Mouse (Mus musculus) hindbrain, embryonic 12.5 days (tissue): Measurements from ENCODE around the gene Npw. TPM values are rescaled to one million over a fixed set of nuclear protein-coding genes. Genes with fewer than 3 reads are reported as not detected.
"Not testable (repeated sequence)": the region's sequence is repeated elsewhere in the genome, so short reads cannot be mapped to it uniquely, and the experiment has no call there.

Source experiments
- ATAC-seq: fragments of 200-750 bp; cut with Nextera tagmentation; 2 replicates; pipeline ENCODE4 v1.8.0; 2017; ENCODE audit warnings: moderate TSS enrichment; ENCODE audit not compliant: low FRiP score
- H3K27ac ChIP-seq: fragments of 300-500 bp; sonication (generic); 2 replicates; pipeline ENCODE4 v1.5.1; 2016; ENCODE audit warnings: mild to moderate bottlenecking
- H3K27me3 ChIP-seq: fragments of 300-500 bp; sonication (generic); 2 replicates; pipeline ENCODE4 v1.6.1; 2016; ENCODE audit warnings: mild to moderate bottlenecking
- H3K36me3 ChIP-seq: fragments of 300-500 bp; sonication (generic); 2 replicates; pipeline ENCODE4 v1.6.1; 2016; ENCODE audit warnings: mild to moderate bottlenecking
- H3K4me1 ChIP-seq: fragments of 300-500 bp; sonication (generic); 2 replicates; pipeline ENCODE4 v1.6.1; 2016
- H3K4me2 ChIP-seq: fragments of 300-500 bp; sonication (generic); replicated peaks from 2 replicates; pipeline ENCODE4 v1.6.1; 2016; ENCODE audit warnings: mild to moderate bottlenecking
- H3K4me3 ChIP-seq: fragments of 300-500 bp; sonication (generic); 2 replicates; pipeline ENCODE4 v1.5.1; 2016; ENCODE audit warnings: mild to moderate bottlenecking
- H3K9ac ChIP-seq: fragments of 300-500 bp; sonication (generic); 2 replicates; pipeline ENCODE4 v1.6.1; 2016; ENCODE audit warnings: mild to moderate bottlenecking, moderate library complexity
- H3K9me3 ChIP-seq: fragments of 300-500 bp; sonication (generic); replicated peaks from 2 replicates; pipeline ENCODE4 v1.6.1; 2016; ENCODE audit warnings: mild to moderate bottlenecking
- WGBS: fragments of 180-500 bp; shearing (Covaris S2); methylation state at CpG from one replicate; pipeline ENCODE4 v1.1.7; 2016; 5-methylcytosine and 5-hydroxymethylcytosine counted together
- polyA plus RNA-seq: library from polyadenylated mRNA; unstranded; fragments of >200 nt; fragmentation: Nextera tagmentation; extraction: Ambion mirVana; gene quantifications from 2 replicates; pipeline ENCODE4 v1.2.1, GENCODE M21; 2016

The Npw gene
- polyA plus RNA-seq, 1 experiment from 2014 or later: not detected

DNA sequence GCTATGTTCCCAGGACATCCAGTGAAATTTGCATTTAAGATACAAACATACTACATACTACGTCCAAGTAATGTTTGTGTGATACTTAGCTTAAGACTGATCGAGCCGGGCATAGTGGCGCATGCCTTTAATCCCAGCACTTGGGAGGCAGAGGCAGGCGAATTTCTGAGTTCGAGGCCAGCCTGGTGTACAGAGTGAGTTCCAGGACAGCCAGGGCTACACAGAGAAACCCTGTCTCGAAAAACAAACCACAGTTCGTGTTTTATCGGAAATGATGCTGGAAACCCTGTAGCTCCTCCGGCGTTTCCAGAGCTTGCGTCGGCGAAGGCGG is 10.9 kb upstream of the Npw start:
- peaks cover 29% of the 10 kb centered on the region for H3K4me1 ChIP-seq
- 11% methylated on average over 15 of the region's 15 CpGs for WGBS
- H3K4me2 ChIP-seq: peak overlapping the region; percentile 71
- H3K36me3 ChIP-seq, H3K9me3 ChIP-seq, H3K27me3 ChIP-seq: not testable (repeated sequence)
- peak; percentile 39 for ATAC-seq
- peak overlapping the region; percentile 98 for H3K4me3 ChIP-seq
- H3K27ac ChIP-seq: peak overlapping the region; percentile 88
- H3K9ac ChIP-seq: peak overlapping the region; percentile 98

DNA sequence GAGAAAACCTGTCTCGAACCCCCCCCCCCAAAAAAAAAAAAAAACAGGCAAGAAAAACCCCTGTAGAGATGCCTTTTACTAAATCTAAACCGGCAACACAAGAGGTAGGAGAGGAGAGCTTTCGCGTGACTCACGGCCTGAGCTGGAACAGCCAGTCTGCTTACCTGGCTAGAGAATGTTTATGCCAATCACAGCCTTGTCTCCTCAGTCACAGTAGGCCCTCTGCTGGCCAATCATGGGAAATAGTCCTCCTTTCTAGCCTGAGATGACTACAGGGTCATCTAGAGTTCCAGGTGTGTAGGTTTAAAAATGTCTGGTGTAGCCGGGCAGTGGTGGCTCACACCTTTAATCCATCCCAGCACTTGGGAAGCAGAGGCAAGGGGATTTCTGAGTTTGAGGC is 9.2 kb upstream of the Npw start:
- WGBS: 33% methylated on average over 6 of the region's 6 CpGs
- no peak for ATAC-seq
- Histone ChIP-seq H3K4me1 (peaks cover 29% of the 10 kb centered on the region), H3K36me3 (no peaks in the 10 kb centered on the region), H3K4me2 (no peak overlapping the region), H3K27ac (no peak overlapping the region), H3K27me3 (no peaks in the 10 kb centered on the region), H3K4me3 (no peak overlapping the region), H3K9me3 (no peaks in the 10 kb centered on the region), H3K9ac (no peak overlapping the region)

- not testable (repeated sequence) for H3K36me3 ChIP-seq, H3K4me2 ChIP-seq, H3K9me3 ChIP-seq, H3K27me3 ChIP-seq, H3K9ac ChIP-seq, H3K27ac ChIP-seq, ATAC-seq, H3K4me3 ChIP-seq
- WGBS: 70% methylated on average over 7 of the region's 7 CpGs
- H3K4me1 ChIP-seq: peaks cover 25% of the 10 kb centered on the region
Measured at GRCm38 (mm10) chr17:24667011-24667410, 8.8 kb upstream of the Npw start.

DNA sequence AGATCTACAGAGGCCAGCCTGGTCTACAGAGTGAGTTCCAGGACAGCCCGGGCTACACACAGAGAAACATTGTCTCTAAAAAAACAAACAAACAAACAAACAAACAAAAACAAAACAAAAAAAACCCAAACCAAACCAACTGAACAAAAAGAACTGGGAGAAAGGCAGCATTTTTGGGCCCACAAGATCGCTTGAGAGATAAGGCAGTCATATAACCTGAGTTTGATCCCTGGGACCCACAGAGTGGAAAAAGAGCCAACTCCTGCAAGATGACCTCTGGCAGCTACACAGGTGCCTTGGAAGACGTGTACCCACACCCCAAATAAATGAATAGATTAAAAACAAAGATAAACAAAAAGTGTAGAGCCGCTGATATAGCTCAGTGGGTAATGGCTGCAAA is 3.3 kb downstream of the Npw start:
- 77% methylated on average over 4 of the region's 4 CpGs for whole genome bisulfite sequencing

GRCm38 (mm10) chr17:24653967-24654710 is 4.1 kb downstream of the Npw start:
- H3K4me2 ChIP-seq: peak overlapping the region; percentile 46
- peak overlapping the region; percentile 14; the same call in 1 of the 2 replicates for H3K4me3 ChIP-seq
- H3K27me3 ChIP-seq: peaks cover 63% of the 10 kb centered on the region
- no peak overlapping the region for H3K9ac ChIP-seq
- WGBS: 6% methylated on average over 16 of the region's 19 CpGs
- no peak for ATAC-seq
- peaks cover 23% of the 10 kb centered on the region for H3K4me1 ChIP-seq
- no peak overlapping the region for H3K27ac ChIP-seq
- H3K9me3 ChIP-seq: no peaks in the 10 kb centered on the region
- no peaks in the 10 kb centered on the region for H3K36me3 ChIP-seq

More for the DNA sequence above, 3.3 kb downstream of the Npw start:
- Histone ChIP-seq H3K36me3 (no peaks in the 10 kb centered on the region), H3K4me2 (no peak overlapping the region), H3K27ac (no peak overlapping the region), H3K4me3 (no peak overlapping the region), H3K4me1 (peaks cover 15% of the 10 kb centered on the region), H3K9me3 (no peaks in the 10 kb centered on the region), H3K27me3 (peaks cover 63% of the 10 kb centered on the region), H3K9ac (no peak overlapping the region)
- no peak for ATAC-seq

GRCm38 (mm10) chr17:24651835-24652234 is 6.4 kb downstream of the Npw start:
- Histone ChIP-seq H3K9ac (no peak overlapping the region), H3K4me1 (peaks cover 14% of the 10 kb centered on the region), H3K27ac (no peak overlapping the region), H3K36me3 (no peaks in the 10 kb centered on the region), H3K27me3 (peaks cover 54% of the 10 kb centered on the region), H3K9me3 (no peaks in the 10 kb centered on the region), H3K4me3 (no peak overlapping the region), H3K4me2 (no peak overlapping the region)
- WGBS: 71% methylated on average over 3 of the region's 3 CpGs
- ATAC-seq: no peak

DNA sequence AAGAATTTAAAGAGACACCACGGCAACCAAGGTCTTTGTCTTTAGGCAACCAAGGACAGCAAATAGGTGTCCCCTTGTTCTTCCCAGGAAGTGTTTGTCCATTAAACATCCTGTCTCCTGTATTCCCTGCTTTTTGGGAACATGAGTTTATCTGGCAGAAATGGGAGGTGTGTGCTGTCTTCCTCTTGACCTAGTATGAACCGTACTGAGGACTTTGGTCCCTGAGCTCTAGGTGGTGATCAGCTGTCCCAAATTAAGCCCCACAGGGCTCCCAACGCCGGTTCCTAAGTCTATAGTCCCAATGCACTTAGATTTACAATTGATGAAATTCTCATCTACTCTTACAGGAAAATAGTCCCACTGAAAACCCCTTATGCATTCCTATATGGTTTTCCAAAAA is 7.5 kb downstream of the Npw start:
- Histone ChIP-seq H3K4me3 (0 out of 2 replicates have a peak overlapping the region, but pooled peaks have one; percentile 66), H3K4me2 (0 out of 2 replicates have a peak overlapping the region, but pooled peaks have one; percentile 97), H3K4me1 (peaks cover 14% of the 10 kb centered on the region), H3K27ac (no peak overlapping the region), H3K36me3 (no peaks in the 10 kb centered on the region), H3K9me3 (no peaks in the 10 kb centered on the region), H3K27me3 (peaks cover 44% of the 10 kb centered on the region), H3K9ac (no peak overlapping the region)
- whole genome bisulfite sequencing: 81% methylated on average over 4 of the region's 4 CpGs
- ATAC-seq: no peak

DNA sequence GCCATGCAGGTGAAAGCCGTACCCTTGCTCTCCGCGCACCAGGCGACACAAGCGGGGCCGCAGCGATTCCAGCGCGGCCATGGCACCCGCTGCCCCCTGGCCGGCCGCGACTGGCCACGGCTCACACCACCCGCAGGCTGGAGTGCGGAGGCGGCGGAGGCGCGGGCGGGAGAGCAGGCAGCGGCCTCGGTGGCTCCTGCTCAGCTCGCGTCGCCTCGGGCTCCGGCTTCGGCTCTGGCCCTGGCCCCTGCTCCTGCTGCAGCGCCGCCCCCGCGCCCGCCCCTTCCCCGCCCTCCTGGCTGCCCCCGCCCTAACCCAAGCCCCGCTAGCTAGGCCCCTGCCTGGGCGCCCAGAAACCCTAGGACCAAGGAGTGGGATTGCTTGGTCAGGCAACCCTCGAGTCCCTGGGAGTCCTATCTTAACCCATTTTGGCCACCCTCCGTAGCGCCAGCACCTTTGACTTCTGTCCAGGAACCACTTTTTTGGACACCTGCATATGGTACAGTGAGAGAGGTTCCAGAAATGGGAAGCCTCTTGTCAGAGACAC is 8.1 kb downstream of the Npw start, which contains the start of gene Slc9a3r2:
Slc9a3r2 (minus strand) TSS at position 258 of the 547 bp plus-strand sequence.
- WGBS: under 1% methylated on average over 37 of the region's 41 CpGs
- peak within 1 kb of the TSS; percentile 84 for H3K9ac ChIP-seq
- peaks cover 15% of the 10 kb centered on the region for H3K4me1 ChIP-seq
- H3K4me3 ChIP-seq: peak within 1 kb of the TSS; percentile 66
- peak; percentile 58; the same call in 1 of the 2 replicates for ATAC-seq
- peak within 1 kb of the TSS; percentile 72 for H3K27ac ChIP-seq
- no peaks in the 10 kb centered on the region for H3K9me3 ChIP-seq
- H3K27me3 ChIP-seq: peaks cover 44% of the 10 kb centered on the region
- H3K4me2 ChIP-seq: peak within 1 kb of the TSS; percentile 97
- H3K36me3 ChIP-seq: no peaks in the 10 kb centered on the region

DNA sequence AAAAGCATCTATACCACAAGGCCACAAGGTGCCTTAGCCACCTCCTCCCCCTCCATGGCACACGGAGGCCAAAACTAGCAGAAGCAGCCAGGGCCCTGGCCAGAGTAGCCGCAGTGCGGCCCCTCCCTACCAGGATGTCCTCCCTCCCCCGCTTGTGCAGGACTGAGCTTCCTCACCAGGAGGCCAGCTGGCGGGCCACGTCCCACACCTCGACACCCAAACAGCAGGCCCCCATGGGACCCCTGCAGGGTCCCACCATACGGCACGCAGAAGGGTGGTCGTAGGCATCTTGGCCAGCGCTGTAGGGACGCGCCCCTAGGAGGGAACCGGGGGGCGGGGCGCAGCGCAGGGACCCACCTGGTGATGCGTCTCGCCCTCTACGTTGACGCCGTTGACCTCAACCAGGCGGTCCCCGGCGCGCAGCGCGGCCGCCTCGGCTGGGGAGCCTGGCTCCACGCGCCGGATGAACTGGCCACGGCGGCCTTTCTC is 8.6 kb downstream of the Npw start:
- WGBS: 1% methylated on average over 35 of the region's 35 CpGs
- peak; percentile 43; the same call in 1 of the 2 replicates for ATAC-seq
- H3K4me1 ChIP-seq: peaks cover 21% of the 10 kb centered on the region

DNA sequence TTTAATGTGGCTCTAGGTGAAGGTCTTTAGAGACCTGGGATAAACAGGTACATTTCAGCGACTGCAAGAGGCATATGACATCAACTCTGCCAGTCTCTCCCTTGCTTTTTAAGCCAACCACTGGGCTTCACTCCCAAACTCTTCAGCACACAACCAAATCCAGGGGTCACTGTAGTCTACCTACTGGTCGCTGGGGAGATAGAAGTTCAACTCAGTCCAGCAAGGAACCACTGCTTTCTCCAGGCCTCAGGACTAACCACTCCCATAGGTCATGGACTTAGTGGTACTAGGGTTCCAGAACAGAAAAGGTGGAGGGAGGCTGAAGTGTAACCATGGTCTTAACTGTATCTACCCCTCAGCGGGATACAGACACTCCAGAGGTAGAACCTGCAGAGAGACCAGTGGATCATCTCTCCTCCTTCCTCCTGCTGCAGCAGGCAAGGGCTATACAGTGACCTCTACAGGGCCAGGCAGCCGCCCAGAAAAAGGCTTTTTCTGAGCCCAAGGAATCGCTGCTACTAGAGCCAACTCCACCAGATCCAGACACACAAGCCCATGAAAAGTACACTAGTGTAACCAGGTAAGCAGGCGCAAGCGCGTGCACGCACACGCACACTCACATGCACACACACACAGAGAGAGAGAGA is 9.4 kb downstream of the Npw start:
- Histone ChIP-seq H3K4me2 (peak overlapping the region; percentile 97), H3K9ac (peak overlapping the region; percentile 84; the same call in 1 of the 2 replicates), H3K36me3 (no peaks in the 10 kb centered on the region), H3K27me3 (peaks cover 44% of the 10 kb centered on the region), H3K27ac (no peak overlapping the region), H3K9me3 (no peaks in the 10 kb centered on the region), H3K4me3 (peak overlapping the region; percentile 66), H3K4me1 (peaks cover 28% of the 10 kb centered on the region)
- no peak for ATAC-seq
- 76% methylated on average over 10 of the region's 10 CpGs for WGBS

More for the DNA sequence above, 8.6 kb downstream of the Npw start:
- H3K27ac ChIP-seq: peak overlapping the region; percentile 72
- H3K4me3 ChIP-seq: peak overlapping the region; percentile 66
- peaks cover 44% of the 10 kb centered on the region for H3K27me3 ChIP-seq
- no peaks in the 10 kb centered on the region for H3K36me3 ChIP-seq
- peak overlapping the region; percentile 97 for H3K4me2 ChIP-seq
- H3K9me3 ChIP-seq: no peaks in the 10 kb centered on the region
- H3K9ac ChIP-seq: peak overlapping the region; percentile 84

DNA sequence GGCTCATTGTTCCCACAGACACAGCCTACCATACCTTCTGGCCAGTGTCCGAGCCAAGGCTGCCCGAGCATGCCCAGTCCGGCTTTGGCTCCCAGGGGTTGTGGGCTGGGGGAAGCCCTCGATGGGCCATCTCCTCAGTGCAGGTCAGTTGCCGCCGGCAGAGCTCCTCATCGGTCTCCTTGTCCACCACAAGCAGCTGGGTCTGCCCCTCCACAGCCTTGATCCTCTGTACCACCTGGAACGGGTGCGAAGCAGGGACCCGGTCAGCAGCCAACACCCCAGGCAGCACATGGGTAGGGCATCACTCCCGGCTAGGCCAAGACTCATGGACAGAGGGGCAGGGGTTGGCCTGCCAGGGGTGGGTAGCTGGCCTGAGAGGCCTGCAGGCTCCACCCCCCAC is 10.8 kb downstream of the Npw start:
- no peak overlapping the region for H3K4me3 ChIP-seq
- H3K27me3 ChIP-seq: peaks cover 44% of the 10 kb centered on the region
- H3K4me2 ChIP-seq: no peak overlapping the region
- 88% methylated on average over 11 of the region's 11 CpGs for WGBS
- H3K4me1 ChIP-seq: peaks cover 34% of the 10 kb centered on the region
- no peak overlapping the region for H3K9ac ChIP-seq
- no peak for ATAC-seq
- H3K9me3 ChIP-seq: no peaks in the 10 kb centered on the region
- no peak overlapping the region for H3K27ac ChIP-seq
- no peaks in the 10 kb centered on the region for H3K36me3 ChIP-seq

DNA sequence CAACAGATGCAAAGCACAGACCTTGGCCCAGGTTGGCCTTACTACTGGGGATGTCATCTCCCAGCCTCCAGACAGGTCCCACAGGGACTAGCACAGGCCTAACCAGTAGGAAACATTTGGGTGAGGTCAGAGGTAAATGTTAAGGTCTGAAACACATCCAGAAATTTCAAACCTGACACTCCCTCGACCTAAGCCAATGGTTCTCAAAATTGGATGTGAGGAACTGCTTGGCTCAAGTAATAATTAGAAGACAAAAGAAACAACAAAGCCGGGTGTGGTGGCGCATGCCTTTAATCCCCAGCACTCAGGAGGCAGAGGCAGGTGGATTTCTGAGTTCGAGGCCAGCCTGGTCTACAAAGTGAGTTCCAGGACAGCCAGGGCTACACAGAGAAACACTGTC is 11.9 kb downstream of the Npw start:
- Histone ChIP-seq H3K36me3 (no peaks in the 10 kb centered on the region), H3K27me3 (peaks cover 37% of the 10 kb centered on the region), H3K4me1 (peaks cover 34% of the 10 kb centered on the region)

More for the DNA sequence above, 11.9 kb downstream of the Npw start:
- Histone ChIP-seq H3K4me3 (no peak overlapping the region), H3K9ac (no peak overlapping the region), H3K27ac (no peak overlapping the region), H3K9me3 (no peaks in the 10 kb centered on the region), H3K4me2 (no peak overlapping the region)
- no peak for ATAC-seq
- WGBS: 93% methylated on average over 4 of the region's 4 CpGs
